Mouse (Mus musculus) liver, adult 2 months (tissue): ENCODE data around the gene Zfp207. TPM values are rescaled to one million over a fixed set of nuclear protein-coding genes. Genes with fewer than 3 reads are reported as not detected.

Source experiments
- DNase-seq: peaks from one replicate; pipeline ENCODE4 v3.0.0-alpha.2; 2011; ENCODE audit warnings: low read depth, low spot score; ENCODE audit errors: extremely low read depth
- H3K27ac ChIP-seq: fragments of 200-500 bp; replicated peaks from 2 replicates; pipeline ENCODE4 v1.5.1; 2012; ENCODE audit warnings: low read depth, mild to moderate bottlenecking, control low read depth, inconsistent platforms, low read length; ENCODE audit not compliant: insufficient read depth
- H3K27me3 ChIP-seq: fragments of 200-500 bp; 2 replicates; pipeline ENCODE4 v1.6.1; 2012; ENCODE audit warnings: mild to moderate bottlenecking, moderate library complexity, low read length, inconsistent platforms; ENCODE audit not compliant: control insufficient read depth, insufficient read depth
- H3K36me3 ChIP-seq: fragments of 200-500 bp; 2 replicates; pipeline ENCODE4 v1.6.1; 2012; ENCODE audit warnings: low read length, inconsistent platforms; ENCODE audit not compliant: control insufficient read depth, insufficient read depth
- H3K4me1 ChIP-seq: fragments of 200-500 bp; 2 replicates; pipeline ENCODE4 v1.6.1; 2011; ENCODE audit warnings: low read length; ENCODE audit not compliant: control insufficient read depth, insufficient read depth
- H3K4me3 ChIP-seq: fragments of 200-500 bp; 2 replicates; pipeline ENCODE4 v1.5.1; 2011; ENCODE audit warnings: low read depth, mild to moderate bottlenecking, control low read depth, low read length, moderate library complexity; ENCODE audit not compliant: insufficient read depth
- H3K79me2 ChIP-seq: fragments of 200-500 bp; 2 replicates; pipeline ENCODE4 v1.6.1; 2012; ENCODE audit warnings: inconsistent platforms, mild to moderate bottlenecking, low read length, moderate library complexity; ENCODE audit not compliant: control insufficient read depth, insufficient read depth
- H3K9ac ChIP-seq: fragments of 200-500 bp; 2 replicates; pipeline ENCODE4 v1.6.1; 2012; ENCODE audit warnings: low read depth, mild to moderate bottlenecking, control low read depth, inconsistent platforms, low read length
- CTCF ChIP-seq: fragments of 200-500 bp; IDR thresholded peaks from 2 replicates; pipeline ENCODE4 v1.5.1; 2011; ENCODE audit warnings: low read depth, low read length, control low read depth
- POLR2A ChIP-seq: fragments of 200-500 bp; IDR thresholded peaks from 2 replicates; pipeline ENCODE4 v1.6.1; 2011; ENCODE audit warnings: low read length, control low read depth; ENCODE audit not compliant: insufficient read depth; ENCODE audit errors: extremely low read depth
- WGBS: fragments of 180-500 bp; shearing (Covaris S2); methylation state at CpG from one replicate; pipeline ENCODE4 v1.1.7; 2018; 5-methylcytosine and 5-hydroxymethylcytosine counted together
- polyA plus RNA-seq: library from polyadenylated mRNA; depleted of rRNA; stranded (reverse); fragments of >200 nt; gene quantifications from 2 replicates; pipeline ENCODE4 v1.2.3, GENCODE M21; 2012
- total RNA-seq: library from RNA; depleted of rRNA; stranded (reverse); fragments of >200 nt; gene quantifications from 2 replicates; pipeline ENCODE4 v1.2.3, GENCODE M21; 2014

Gene Zfp207
- total and polyA plus RNA-seq, 2 experiments: 40.1 to 70.6 TPM

DNA sequence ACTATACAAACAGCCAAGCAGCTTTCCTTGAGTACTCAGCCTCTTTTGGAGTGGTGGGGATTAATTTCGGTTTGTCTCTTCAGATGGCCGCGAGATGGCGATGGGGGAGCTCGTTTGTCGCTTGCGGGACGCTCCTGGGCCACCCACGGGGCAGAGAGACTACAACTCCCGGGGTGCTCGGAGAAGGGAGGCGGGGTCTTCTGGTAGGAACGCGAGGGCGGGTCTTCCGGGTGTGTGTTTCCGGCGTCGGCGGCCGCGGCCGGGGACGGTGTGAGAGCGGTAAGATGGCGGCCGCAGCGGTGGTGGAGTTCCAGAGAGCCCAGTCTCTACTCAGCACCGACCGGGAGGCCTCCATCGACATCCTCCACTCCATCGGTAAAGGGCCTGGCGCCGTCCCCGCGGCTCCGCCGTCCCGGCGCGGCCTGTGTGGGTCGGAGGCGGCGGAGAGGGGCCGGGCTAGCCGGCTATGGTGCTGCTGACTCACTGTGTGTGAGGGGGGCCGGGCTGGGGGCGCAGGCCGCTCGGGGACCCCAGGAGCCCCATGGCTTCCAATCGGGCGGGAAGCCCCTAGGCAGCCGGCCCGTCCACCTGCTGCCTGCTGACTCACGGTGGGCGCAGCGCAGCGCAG is 45.4 kb downstream of the Zfp207 start, which contains the start of gene Psmd11:
Gene Psmd11, plus strand, starts transcription at position 235 of the 628 bp plus-strand sequence.
- Histone ChIP-seq H3K9ac (peak within 1 kb of the TSS; percentile 97), H3K79me2 (peaks cover 8% of the 10 kb centered on the region), H3K4me3 (peak within 1 kb of the TSS; percentile 92), H3K36me3 (peaks cover 14% of the 10 kb centered on the region), H3K27me3 (no peaks in the 10 kb centered on the region), H3K4me1 (no peaks in the 10 kb centered on the region; the same call in 1 of the 2 replicates), H3K27ac (peak within 1 kb of the TSS; percentile 92)
- DNase-seq: peak; percentile 86
- WGBS: under 1% methylated on average over 56 of the region's 58 CpGs
- TF ChIP-seq POLR2A (peak; percentile 84; the same call in 1 of the 2 replicates), CTCF (peak; percentile 84)

DNA sequence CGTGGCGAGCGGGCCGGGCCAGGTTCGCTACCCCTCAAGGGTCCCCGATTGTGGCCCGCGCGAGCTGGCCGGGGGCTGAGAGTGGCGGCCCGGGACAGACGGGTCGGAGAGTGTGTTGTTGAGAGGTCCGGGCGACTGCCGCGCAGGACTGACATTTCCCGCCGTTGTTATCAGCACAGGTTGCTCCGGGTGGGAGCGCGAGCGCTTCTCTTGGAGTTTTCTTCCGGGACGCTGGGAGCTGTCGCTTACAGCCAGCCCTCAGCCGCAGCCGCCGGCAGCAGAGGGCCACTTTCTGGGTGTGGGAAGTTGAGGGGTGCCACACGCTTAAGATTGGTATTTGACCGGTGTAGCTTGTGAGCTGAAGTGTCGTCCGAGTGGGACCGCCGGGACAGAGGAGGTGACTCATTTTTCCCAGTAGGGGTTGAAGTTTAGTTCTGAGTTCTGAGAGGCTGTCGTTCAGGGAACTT is 46.0 kb downstream of the Zfp207 start:
- H3K27ac ChIP-seq: peak overlapping the region; percentile 92
- no peaks in the 10 kb centered on the region for H3K27me3 ChIP-seq
- peaks cover 14% of the 10 kb centered on the region for H3K36me3 ChIP-seq
- no peak for DNase-seq
- H3K4me3 ChIP-seq: peak overlapping the region; percentile 92
- TF ChIP-seq CTCF: no peak
- no peak for TF ChIP-seq POLR2A
- H3K9ac ChIP-seq: peak overlapping the region; percentile 97
- H3K79me2 ChIP-seq: peaks cover 8% of the 10 kb centered on the region
- WGBS: under 1% methylated on average over 36 of the region's 37 CpGs
- no peaks in the 10 kb centered on the region; the same call in 1 of the 2 replicates for H3K4me1 ChIP-seq

DNA sequence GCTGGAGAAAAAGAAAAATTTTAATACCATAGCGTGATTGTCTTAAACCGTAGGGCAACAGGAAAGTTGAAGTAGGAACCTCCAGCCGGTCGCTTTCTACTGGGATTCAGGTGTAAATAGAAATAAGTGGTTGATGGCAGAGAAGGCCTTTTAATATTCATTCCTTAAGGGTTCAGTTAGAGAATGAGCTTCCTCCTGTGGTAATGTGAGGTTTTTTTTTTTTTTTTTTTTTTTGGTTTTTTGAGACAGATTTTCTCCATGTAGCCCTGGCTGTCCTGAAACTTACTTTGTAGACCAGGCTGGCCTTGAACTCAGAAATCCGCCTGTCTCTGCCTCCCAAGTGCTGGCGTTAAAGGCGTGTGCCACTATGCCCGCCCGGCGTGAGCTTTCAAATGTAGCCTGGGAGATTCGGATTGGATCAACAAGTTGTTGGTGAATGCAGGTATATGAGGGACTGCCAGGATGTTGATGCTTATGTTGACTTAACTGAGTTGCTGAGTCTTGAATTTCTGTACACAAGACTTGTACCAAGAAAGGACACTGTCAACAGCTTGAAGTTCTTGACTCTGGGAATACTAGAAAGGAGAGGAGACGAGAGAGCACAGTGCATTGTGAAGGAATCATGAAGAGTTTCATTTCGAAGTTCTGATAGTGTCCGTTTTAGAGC is 46.6 kb downstream of the Zfp207 start:
- H3K4me1 ChIP-seq: peaks cover 4% of the 10 kb centered on the region; the same call in 1 of the 2 replicates
- 13% methylated on average over 14 of the region's 14 CpGs for WGBS
- H3K27me3 ChIP-seq: no peaks in the 10 kb centered on the region
- H3K79me2 ChIP-seq: peaks cover 8% of the 10 kb centered on the region
- TF ChIP-seq POLR2A (no peak), CTCF (no peak)
- H3K27ac ChIP-seq: peak overlapping the region; percentile 92
- peak; percentile 77 for DNase-seq
- peaks cover 16% of the 10 kb centered on the region for H3K36me3 ChIP-seq
- H3K4me3 ChIP-seq: peak overlapping the region; percentile 92
- peak overlapping the region; percentile 97 for H3K9ac ChIP-seq

DNA sequence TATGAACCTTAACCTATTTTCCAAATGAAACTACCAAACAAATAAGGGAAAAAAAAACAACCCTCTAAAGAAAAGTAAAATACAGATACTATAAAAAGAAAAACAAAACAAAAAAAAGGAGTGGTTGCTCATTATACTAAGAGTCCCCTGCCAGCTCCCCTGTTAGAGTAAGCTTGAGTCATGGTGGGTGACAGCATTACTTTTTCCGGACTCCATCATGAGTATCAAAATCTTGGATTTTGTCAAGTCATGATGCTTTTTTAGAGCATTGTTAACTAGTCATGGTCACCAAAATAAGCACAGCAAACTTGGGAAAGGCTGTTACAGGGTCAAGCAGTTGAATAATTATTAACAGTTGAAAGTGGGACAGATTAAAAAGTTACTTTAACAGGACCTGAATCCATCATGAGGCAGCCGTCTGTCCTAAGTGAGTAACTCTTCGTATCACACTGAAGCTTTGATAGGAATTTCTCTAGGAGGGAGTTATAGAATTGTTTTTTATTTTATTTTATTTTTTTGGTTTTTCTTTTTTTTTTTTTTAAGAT is 47.4 kb downstream of the Zfp207 start:
- no peak for TF ChIP-seq POLR2A
- TF ChIP-seq CTCF: no peak
- peaks cover 8% of the 10 kb centered on the region; the same call in 1 of the 2 replicates for H3K4me1 ChIP-seq
- peaks cover 8% of the 10 kb centered on the region for H3K79me2 ChIP-seq
- no peaks in the 10 kb centered on the region for H3K27me3 ChIP-seq
- H3K27ac ChIP-seq: no peak overlapping the region; the same call in 1 of the 2 replicates
- 26% methylated on average over 3 of the region's 3 CpGs for WGBS
- H3K36me3 ChIP-seq: peaks cover 19% of the 10 kb centered on the region
- no peak overlapping the region for H3K9ac ChIP-seq
- DNase-seq: peak; percentile 94
- peak overlapping the region; percentile 38; the same call in 1 of the 2 replicates for H3K4me3 ChIP-seq

DNA sequence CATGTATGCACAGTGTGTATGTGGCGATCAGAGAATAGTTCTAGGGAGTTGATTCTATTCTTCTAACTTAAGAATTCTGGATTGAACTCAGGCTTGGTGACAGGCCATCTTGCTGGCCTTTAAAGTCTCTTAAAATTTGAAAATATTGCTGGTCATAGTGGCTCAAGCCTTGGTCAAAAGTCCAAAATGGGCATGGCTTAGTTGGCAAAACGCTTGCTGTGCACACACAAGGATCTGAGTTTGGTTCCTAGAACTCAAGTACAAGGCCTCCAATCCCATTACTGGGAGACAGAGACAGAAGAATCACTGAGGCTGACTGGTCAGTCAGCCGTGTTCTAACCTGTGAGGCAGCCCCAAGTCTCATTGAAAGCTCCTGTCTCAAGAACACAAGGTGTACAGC is 63.8 kb downstream of the Zfp207 start:
- peaks cover 11% of the 10 kb centered on the region for H3K4me1 ChIP-seq
- H3K36me3 ChIP-seq: peaks cover 53% of the 10 kb centered on the region
- WGBS: 58% methylated on average over 3 of the region's 3 CpGs
- peak; percentile 82 for DNase-seq
- TF ChIP-seq CTCF (no peak), POLR2A (no peak)
- H3K79me2 ChIP-seq: peaks cover 8% of the 10 kb centered on the region; the same call in 1 of the 2 replicates
- peak overlapping the region; percentile 67 for H3K27ac ChIP-seq
- H3K4me3 ChIP-seq: no peak overlapping the region
- no peak overlapping the region for H3K9ac ChIP-seq
- no peaks in the 10 kb centered on the region for H3K27me3 ChIP-seq
